Mouse (Mus musculus) midbrain, embryonic 14.5 days (tissue): Measurements from ENCODE around the gene Krt15. TPM values are rescaled to one million over a fixed set of nuclear protein-coding genes. Genes with fewer than 3 reads are reported as not detected.

Source experiments
- ATAC-seq: fragments of 200-750 bp; cut with Nextera tagmentation; 2 replicates; pipeline ENCODE4 v1.8.0; 2017; ENCODE audit warnings: moderate number of reproducible peaks, moderate library complexity; ENCODE audit not compliant: low FRiP score, low TSS enrichment
- DNase-seq: peaks from one replicate; pipeline ENCODE4 v3.0.0-alpha.2; 2015
- H3K27ac ChIP-seq: fragments of 300-500 bp; sonication (generic); replicated peaks from 2 replicates; pipeline ENCODE4 v1.5.1; 2014; ENCODE audit warnings: mild to moderate bottlenecking, low read depth, low read length, moderate library complexity
- H3K27me3 ChIP-seq: fragments of 300-500 bp; sonication (generic); 2 replicates; pipeline ENCODE4 v1.6.1; 2014; ENCODE audit warnings: low read length, control low read depth, mixed read lengths; ENCODE audit not compliant: control insufficient read depth, insufficient read depth
- H3K36me3 ChIP-seq: fragments of 300-500 bp; sonication (generic); 2 replicates; pipeline ENCODE4 v1.6.1; 2014; ENCODE audit warnings: low read length, control low read depth; ENCODE audit not compliant: control insufficient read depth, insufficient read depth
- H3K4me1 ChIP-seq: fragments of 300-500 bp; sonication (generic); 2 replicates; pipeline ENCODE4 v1.6.1; 2014; ENCODE audit warnings: mild to moderate bottlenecking, antibody characterized with exemption, low read length, control low read depth; ENCODE audit not compliant: control insufficient read depth, insufficient read depth
- H3K4me2 ChIP-seq: fragments of 300-500 bp; sonication (generic); 2 replicates; pipeline ENCODE4 v1.6.1; 2014; ENCODE audit warnings: mild to moderate bottlenecking, low read length, moderate library complexity
- H3K4me3 ChIP-seq: fragments of 300-500 bp; sonication (generic); replicated peaks from 2 replicates; pipeline ENCODE4 v1.5.1; 2014; ENCODE audit warnings: low read depth, low read length
- H3K9ac ChIP-seq: fragments of 300-500 bp; sonication (generic); replicated peaks from 2 replicates; pipeline ENCODE4 v1.6.1; 2014; ENCODE audit warnings: mild to moderate bottlenecking, low read length, moderate library complexity
- H3K9me3 ChIP-seq: fragments of 300-500 bp; sonication (generic); 2 replicates; pipeline ENCODE4 v1.6.1; 2016; ENCODE audit warnings: low read length, control low read depth, mixed read lengths; ENCODE audit not compliant: control insufficient read depth
- WGBS: fragments of 180-500 bp; shearing (Covaris S2); extraction: QIAGEN DNeasy Blood & Tissue Kit; methylation state at CpG from one replicate; pipeline ENCODE4 v1.1.7; 2014; 5-methylcytosine and 5-hydroxymethylcytosine counted together
- polyA plus RNA-seq: library from polyadenylated mRNA; unstranded; fragments of >200 nt; fragmentation: Nextera tagmentation; extraction: Ambion mirVana; gene quantifications from 2 replicates; pipeline ENCODE4 v1.2.1, GENCODE M21; 2014

Gene Krt15
- 0.16 TPM in 1 of 2 replicates, not detected in the other for polyA plus RNA-seq

DNA sequence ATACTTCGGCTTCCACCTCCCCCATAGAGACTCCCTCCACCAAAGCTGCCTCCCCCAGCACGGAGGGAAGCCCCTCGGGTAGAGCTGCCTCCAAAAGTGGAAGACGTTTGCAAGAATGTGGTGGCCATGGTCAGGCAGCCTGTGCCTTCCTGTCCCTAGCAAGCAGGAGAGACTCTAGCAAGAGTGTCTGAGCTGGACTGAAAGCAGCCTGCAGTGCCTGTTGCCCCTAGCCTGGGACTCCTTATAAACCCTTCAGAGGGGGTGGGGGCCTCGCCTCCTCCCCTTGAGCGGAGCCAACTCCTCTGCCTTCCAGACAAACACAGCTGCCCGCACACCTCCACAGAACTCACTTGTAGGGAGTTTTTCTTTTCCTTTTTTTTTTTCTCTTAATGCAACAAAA is at the start of gene Krt15:
TSS of gene Krt15 (minus strand) at position 198 of the 400 bp plus-strand sequence.
- 65% methylated on average over 7 of the region's 7 CpGs for WGBS
- no peak for DNase-seq
- H3K9me3 ChIP-seq: no peaks in the 10 kb centered on the region
- H3K4me2 ChIP-seq: no peak within 1 kb of the TSS
- no peak within 1 kb of the TSS for H3K27ac ChIP-seq
- no peak within 1 kb of the TSS for H3K9ac ChIP-seq
- no peak for ATAC-seq
- no peak within 1 kb of the TSS for H3K4me3 ChIP-seq
- peaks cover 17% of the 10 kb centered on the region; the same call in 1 of the 2 replicates for H3K4me1 ChIP-seq
- H3K36me3 ChIP-seq: no peaks in the 10 kb centered on the region
- H3K27me3 ChIP-seq: no peaks in the 10 kb centered on the region

GRCm38 (mm10) chr11:100181725-100182124 is 46.0 kb upstream of the Krt15 start:
- Histone ChIP-seq H3K9ac (no peak overlapping the region), H3K9me3 (no peaks in the 10 kb centered on the region), H3K4me3 (no peak overlapping the region), H3K4me1 (no peaks in the 10 kb centered on the region), H3K27ac (no peak overlapping the region), H3K36me3 (no peaks in the 10 kb centered on the region), H3K27me3 (no peaks in the 10 kb centered on the region), H3K4me2 (no peak overlapping the region)
- DNase-seq (no peak), ATAC-seq (no peak)
- WGBS: 87% methylated on average over 7 of the region's 7 CpGs

- 84% methylated on average over 3 of the region's 3 CpGs for WGBS
- Histone ChIP-seq H3K9ac (no peak overlapping the region), H3K4me1 (no peaks in the 10 kb centered on the region), H3K27ac (no peak overlapping the region), H3K36me3 (no peaks in the 10 kb centered on the region), H3K4me2 (no peak overlapping the region), H3K4me3 (no peak overlapping the region), H3K9me3 (no peaks in the 10 kb centered on the region), H3K27me3 (no peaks in the 10 kb centered on the region)
- DNase-seq (no peak), ATAC-seq (no peak)
Observed at GRCm38 (mm10) chr11:100179260-100179659, 43.5 kb upstream of the Krt15 start.

GRCm38 (mm10) chr11:100178307-100178706 is 42.6 kb upstream of the Krt15 start:
- Histone ChIP-seq H3K4me1 (no peaks in the 10 kb centered on the region), H3K4me2 (no peak overlapping the region), H3K9me3 (no peaks in the 10 kb centered on the region), H3K9ac (no peak overlapping the region), H3K4me3 (no peak overlapping the region), H3K27ac (no peak overlapping the region), H3K27me3 (no peaks in the 10 kb centered on the region), H3K36me3 (no peaks in the 10 kb centered on the region)
- DNase-seq (no peak), ATAC-seq (no peak)
- 75% methylated on average over 5 of the region's 5 CpGs for WGBS

DNA sequence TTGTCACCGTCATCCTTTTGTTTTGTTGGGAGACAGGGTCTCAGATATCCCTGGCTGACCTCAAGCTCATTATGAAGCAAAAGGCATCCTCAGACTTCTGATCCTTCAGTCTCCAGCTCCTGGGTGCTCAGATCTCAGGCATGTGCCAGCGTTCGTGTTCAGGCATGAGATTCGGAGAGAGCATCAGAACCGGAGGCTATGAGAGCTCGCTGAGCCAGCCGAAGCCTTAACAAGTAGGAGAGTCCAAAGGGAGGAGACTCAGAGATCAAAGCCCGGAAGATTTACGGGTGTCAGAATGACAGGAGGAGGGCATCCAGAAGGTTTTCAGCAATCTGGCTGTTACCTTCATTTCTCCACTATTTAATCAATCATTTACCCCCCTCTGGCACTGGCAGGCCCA is 41.1 kb upstream of the Krt15 start:
- ATAC-seq (no peak), DNase-seq (no peak)
- no peaks in the 10 kb centered on the region for H3K4me1 ChIP-seq
- no peaks in the 10 kb centered on the region for H3K36me3 ChIP-seq
- no peak overlapping the region for H3K4me3 ChIP-seq
- no peak overlapping the region for H3K4me2 ChIP-seq
- 86% methylated on average over 9 of the region's 9 CpGs for WGBS
- H3K9me3 ChIP-seq: no peaks in the 10 kb centered on the region
- H3K27me3 ChIP-seq: no peaks in the 10 kb centered on the region
- no peak overlapping the region for H3K9ac ChIP-seq
- no peak overlapping the region for H3K27ac ChIP-seq

GRCm38 (mm10) chr11:100168765-100169762 is 33.3 kb upstream of the Krt15 start:
- ATAC-seq (no peak), DNase-seq (peak; percentile 80)
- WGBS: 32% methylated on average over 14 of the region's 14 CpGs
- H3K27me3 ChIP-seq: no peaks in the 10 kb centered on the region
- no peak overlapping the region for H3K9ac ChIP-seq
- H3K27ac ChIP-seq: no peak overlapping the region
- no peaks in the 10 kb centered on the region for H3K36me3 ChIP-seq
- no peaks in the 10 kb centered on the region for H3K4me1 ChIP-seq
- H3K4me2 ChIP-seq: no peak overlapping the region
- no peaks in the 10 kb centered on the region for H3K9me3 ChIP-seq
- no peak overlapping the region for H3K4me3 ChIP-seq

- Histone ChIP-seq H3K4me3 (no peak overlapping the region), H3K27ac (no peak overlapping the region), H3K9me3 (no peaks in the 10 kb centered on the region), H3K9ac (no peak overlapping the region), H3K27me3 (no peaks in the 10 kb centered on the region), H3K4me2 (no peak overlapping the region), H3K4me1 (no peaks in the 10 kb centered on the region), H3K36me3 (no peaks in the 10 kb centered on the region)
- DNase-seq (no peak), ATAC-seq (no peak)
- 80% methylated on average over 8 of the region's 8 CpGs for WGBS
Observed at GRCm38 (mm10) chr11:100168071-100168470, 32.3 kb upstream of the Krt15 start.

DNA sequence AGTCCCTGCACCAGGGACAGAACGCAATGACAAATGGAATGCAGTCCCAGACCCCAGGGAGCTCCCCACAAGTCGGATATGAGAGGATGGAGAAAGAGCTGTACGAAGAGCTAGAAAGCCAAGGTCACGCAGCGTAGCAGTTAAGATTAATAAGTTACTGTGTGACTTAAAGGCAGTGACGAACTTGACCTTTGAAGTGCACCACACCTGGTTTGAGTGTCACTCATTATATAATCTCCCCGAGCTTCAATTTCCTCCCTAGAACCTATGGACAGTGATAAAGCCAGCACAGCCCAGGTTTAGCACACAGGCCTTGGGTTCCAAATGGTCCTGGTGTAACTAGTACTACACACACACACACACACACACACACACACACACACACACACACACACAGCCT is 28.7 kb upstream of the Krt15 start:
- no peak overlapping the region for H3K27ac ChIP-seq
- H3K4me1 ChIP-seq: no peaks in the 10 kb centered on the region
- WGBS: 74% methylated on average over 7 of the region's 7 CpGs
- no peak overlapping the region for H3K4me2 ChIP-seq
- ATAC-seq (no peak), DNase-seq (no peak)
- H3K9ac ChIP-seq: no peak overlapping the region
- no peak overlapping the region for H3K4me3 ChIP-seq
- H3K36me3 ChIP-seq: no peaks in the 10 kb centered on the region
- H3K27me3 ChIP-seq: no peaks in the 10 kb centered on the region
- no peaks in the 10 kb centered on the region for H3K9me3 ChIP-seq
